Mouse (Mus musculus) intestine, embryonic 14.5 days (tissue): ENCODE results near the gene Ccdc12. TPM values are rescaled to one million over a fixed set of nuclear protein-coding genes. Genes with fewer than 3 reads are reported as not detected.
A peak's percentile ranks its signal among the peaks of the same experiment; 100 is the strongest.

ENCODE experiments used
- ATAC-seq: fragments of 200-750 bp; cut with Nextera tagmentation; replicated peaks from 2 replicates; pipeline ENCODE4 v1.8.0; 2017; ENCODE audit warnings: low read depth, moderate number of reproducible peaks, moderate TSS enrichment, moderate library complexity; ENCODE audit not compliant: low FRiP score, low TSS enrichment
- DNase-seq: peaks from one replicate; pipeline ENCODE4 v3.0.0-alpha.2; 2018; ENCODE audit warnings: low spot score
- H3K27ac ChIP-seq: fragments of 300-500 bp; sonication (generic); 2 replicates; pipeline ENCODE4 v1.5.1; 2014; ENCODE audit warnings: low read depth, mild to moderate bottlenecking, control low read depth
- H3K27me3 ChIP-seq: fragments of 300-500 bp; sonication (generic); replicated peaks from 2 replicates; pipeline ENCODE4 v1.6.1; 2014; ENCODE audit warnings: low read length, control low read depth; ENCODE audit not compliant: control insufficient read depth, insufficient read depth
- H3K36me3 ChIP-seq: fragments of 300-500 bp; sonication (generic); 2 replicates; pipeline ENCODE4 v1.6.1; 2014; ENCODE audit warnings: low read length, control low read depth; ENCODE audit not compliant: control insufficient read depth, insufficient read depth
- H3K4me1 ChIP-seq: fragments of 300-500 bp; sonication (generic); replicated peaks from 2 replicates; pipeline ENCODE4 v1.6.1; 2014; ENCODE audit warnings: low read length, control low read depth, mixed read lengths; ENCODE audit not compliant: control insufficient read depth, insufficient read depth
- H3K4me2 ChIP-seq: fragments of 300-500 bp; sonication (generic); 2 replicates; pipeline ENCODE4 v1.6.1; 2014; ENCODE audit warnings: low read length
- H3K4me3 ChIP-seq: fragments of 300-500 bp; sonication (generic); 2 replicates; pipeline ENCODE4 v1.5.1; 2014; ENCODE audit warnings: low read depth, low read length, control low read depth, mixed read lengths
- H3K9ac ChIP-seq: fragments of 300-500 bp; sonication (generic); 2 replicates; pipeline ENCODE4 v1.6.1; 2014; ENCODE audit warnings: mild to moderate bottlenecking, low read length
- H3K9me3 ChIP-seq: fragments of 300-500 bp; sonication (generic); 2 replicates; pipeline ENCODE4 v1.6.1; 2016; ENCODE audit warnings: low read length, control low read depth; ENCODE audit not compliant: control insufficient read depth
- WGBS: fragments of 180-500 bp; shearing (Covaris S2); extraction: QIAGEN DNeasy Blood & Tissue Kit; methylation state at CpG from one replicate; pipeline ENCODE4 v1.1.7; 2014; 5-methylcytosine and 5-hydroxymethylcytosine counted together
- polyA plus RNA-seq: library from polyadenylated mRNA; unstranded; fragments of >200 nt; fragmentation: Nextera tagmentation; extraction: Ambion mirVana; gene quantifications from 2 replicates; pipeline ENCODE4 v1.2.1, GENCODE M21; 2014

The Ccdc12 gene
- polyA plus RNA-seq, result 177 and 187 TPM in 2 replicates

DNA sequence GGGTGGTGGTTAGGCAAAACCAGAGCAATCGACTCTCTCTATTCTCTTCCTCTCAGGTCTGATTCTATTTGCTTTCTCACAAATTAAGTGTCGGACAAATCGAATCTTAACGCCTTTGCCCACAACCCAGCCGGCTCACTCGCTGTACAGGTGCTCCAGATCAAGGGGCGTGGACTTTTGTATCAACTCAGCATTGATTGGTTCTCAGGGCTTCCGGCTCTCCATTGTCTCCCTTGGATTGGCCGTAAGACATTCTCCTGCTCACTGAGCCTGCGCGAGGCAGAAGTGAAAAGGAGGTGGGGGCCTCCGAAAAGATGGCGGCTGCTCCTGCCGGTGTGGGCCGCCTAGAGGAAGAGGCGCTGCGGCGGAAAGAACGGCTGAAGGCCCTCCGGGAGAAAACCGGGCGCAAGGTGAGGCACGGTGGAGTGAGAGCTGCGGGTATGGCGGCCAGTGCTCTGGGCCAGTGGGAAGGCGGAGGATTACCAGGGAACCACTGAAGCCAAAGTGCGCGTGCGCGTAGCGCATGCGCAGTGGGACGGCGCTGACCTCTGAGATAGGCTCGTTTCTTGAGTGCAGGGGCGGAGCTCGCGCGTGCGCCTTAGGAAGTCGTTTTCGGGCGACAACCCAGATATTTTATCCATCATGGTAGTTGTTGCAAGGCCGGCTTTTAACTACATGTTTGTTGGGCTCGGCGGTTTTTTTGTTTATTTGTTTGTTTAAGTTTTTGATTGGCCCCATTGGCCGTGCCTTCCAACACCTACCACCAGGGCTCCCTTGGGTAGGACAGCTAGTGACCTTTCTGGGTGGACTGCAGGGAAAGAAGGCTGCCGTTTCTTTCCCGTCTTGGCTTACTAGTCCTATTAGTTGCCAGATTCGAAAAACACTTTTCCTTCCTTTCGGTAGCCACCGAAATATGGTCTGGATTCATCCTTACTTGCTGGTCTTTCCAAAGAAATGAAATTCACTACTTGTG, at the start of gene Ccdc12:
TSS of gene Ccdc12 (plus strand) at position 255 of the 973 bp plus-strand sequence.
- H3K9me3 ChIP-seq, result no peaks in the 10 kb centered on the region
- DNase-seq (peak; percentile 98), ATAC-seq (peak; percentile 92)
- peak within 1 kb of the TSS; percentile 78 for H3K4me3 ChIP-seq
- H3K4me1 ChIP-seq, result peaks cover 17% of the 10 kb centered on the region
- H3K27ac ChIP-seq, result peak within 1 kb of the TSS; percentile 82
- under 1% methylated on average over 52 of the region's 52 CpGs for WGBS
- H3K9ac ChIP-seq, result peak within 1 kb of the TSS; percentile 78
- peak within 1 kb of the TSS; percentile 79 for H3K4me2 ChIP-seq
- H3K36me3 ChIP-seq, result peaks cover 7% of the 10 kb centered on the region
- peaks cover 22% of the 10 kb centered on the region for H3K27me3 ChIP-seq

DNA sequence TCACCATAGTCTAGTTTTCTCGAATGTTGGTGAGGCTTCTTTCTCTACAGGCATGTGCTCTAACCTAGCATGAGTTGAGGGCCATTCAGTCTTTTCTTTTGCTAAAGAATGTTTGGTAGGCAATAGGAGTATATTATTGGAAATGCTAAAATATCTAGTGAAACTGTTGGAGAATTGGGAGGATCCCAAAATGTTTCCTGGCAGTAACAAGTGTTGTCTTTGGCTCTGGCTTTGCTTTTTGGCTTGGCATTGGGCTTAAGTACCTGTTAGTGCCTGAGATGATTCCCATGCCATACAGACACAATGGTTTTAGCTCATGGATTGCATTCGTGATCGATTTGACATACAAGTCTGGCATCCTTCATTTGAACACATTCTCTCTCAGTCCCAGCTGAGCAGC, 44.8 kb upstream of the Ccdc12 start:
- H3K27ac ChIP-seq, result no peak overlapping the region
- no peaks in the 10 kb centered on the region for H3K27me3 ChIP-seq
- WGBS, result 92% methylated on average over 3 of the region's 3 CpGs
- H3K4me3 ChIP-seq, result no peak overlapping the region
- ATAC-seq (no peak), DNase-seq (no peak)
- H3K9ac ChIP-seq, result no peak overlapping the region
- no peaks in the 10 kb centered on the region for H3K9me3 ChIP-seq
- H3K36me3 ChIP-seq, result peaks cover 71% of the 10 kb centered on the region
- H3K4me1 ChIP-seq, result no peaks in the 10 kb centered on the region
- no peak overlapping the region for H3K4me2 ChIP-seq

DNA sequence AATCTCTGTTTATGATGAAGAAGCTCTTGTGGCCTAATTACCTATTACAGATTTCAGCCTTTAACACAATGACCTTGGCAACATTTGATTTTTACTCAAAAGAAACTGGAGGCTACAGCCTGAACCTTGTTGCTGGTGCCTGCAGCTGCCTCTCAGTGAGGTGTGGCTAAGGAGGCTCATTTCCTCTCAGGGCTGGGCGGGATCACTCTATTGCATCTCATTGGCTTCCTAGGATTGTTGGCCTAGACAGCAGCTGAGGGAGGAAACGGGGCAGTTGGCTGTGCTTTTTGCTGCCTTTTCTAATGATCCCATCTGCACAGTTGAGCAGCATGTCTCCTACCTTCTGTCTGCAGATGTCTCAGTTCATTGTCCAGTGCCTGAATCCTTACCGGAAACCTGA, 39.2 kb upstream of the Ccdc12 start:
- Histone ChIP-seq H3K27ac (no peak overlapping the region), H3K4me1 (no peaks in the 10 kb centered on the region), H3K36me3 (peaks cover 82% of the 10 kb centered on the region), H3K9ac (no peak overlapping the region), H3K9me3 (no peaks in the 10 kb centered on the region), H3K27me3 (no peaks in the 10 kb centered on the region), H3K4me3 (no peak overlapping the region), H3K4me2 (no peak overlapping the region)
- 83% methylated on average over 3 of the region's 3 CpGs for WGBS
- ATAC-seq (no peak), DNase-seq (no peak)

DNA sequence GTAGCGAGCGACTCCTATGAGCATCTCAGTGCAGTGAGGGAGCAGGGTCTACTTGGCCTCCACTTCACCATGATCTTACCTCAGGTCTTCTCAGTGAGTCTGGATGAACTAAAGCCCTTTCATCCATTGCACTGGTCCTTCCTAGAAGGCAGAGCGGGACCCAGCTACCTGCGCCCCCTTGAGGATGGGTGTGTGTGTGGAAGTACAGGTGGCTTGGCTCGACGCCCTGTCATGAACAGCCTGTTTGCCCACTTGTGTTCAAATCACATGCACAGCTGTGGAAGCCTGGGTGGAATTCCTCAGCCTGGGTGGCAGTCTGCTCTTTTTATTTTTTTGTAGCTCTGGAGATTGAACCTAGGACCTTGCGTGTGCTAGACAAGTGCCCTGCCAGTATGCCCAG, 36.1 kb upstream of the Ccdc12 start:
- Histone ChIP-seq H3K4me2 (no peak overlapping the region), H3K27me3 (no peaks in the 10 kb centered on the region), H3K27ac (no peak overlapping the region), H3K36me3 (peaks cover 65% of the 10 kb centered on the region), H3K4me1 (peaks cover 6% of the 10 kb centered on the region; the same call in 1 of the 2 replicates), H3K9ac (no peak overlapping the region), H3K4me3 (no peak overlapping the region), H3K9me3 (no peaks in the 10 kb centered on the region)
- no peak for ATAC-seq
- DNase-seq, result no peak
- 83% methylated on average over 7 of the region's 7 CpGs for WGBS

DNA sequence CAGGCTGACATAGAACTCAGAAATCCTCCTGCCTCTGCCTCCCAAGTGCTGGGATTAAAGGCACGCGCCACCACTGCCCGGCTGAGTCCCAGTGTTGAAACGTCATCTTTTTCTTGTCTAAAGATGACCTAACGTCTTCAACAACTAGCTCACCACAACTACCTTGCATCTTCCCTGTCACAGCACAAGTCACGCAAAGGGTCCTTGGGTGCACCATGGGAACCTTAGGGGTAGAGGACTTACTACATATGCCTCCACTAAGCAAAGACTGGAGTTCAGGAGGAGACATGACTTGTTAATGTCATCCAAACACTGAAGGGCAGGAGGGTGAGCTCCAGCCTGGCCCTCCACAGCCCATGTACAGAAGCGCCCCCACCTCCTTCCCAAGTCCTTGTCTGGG, 35.6 kb upstream of the Ccdc12 start:
- peaks cover 60% of the 10 kb centered on the region for H3K36me3 ChIP-seq

DNA sequence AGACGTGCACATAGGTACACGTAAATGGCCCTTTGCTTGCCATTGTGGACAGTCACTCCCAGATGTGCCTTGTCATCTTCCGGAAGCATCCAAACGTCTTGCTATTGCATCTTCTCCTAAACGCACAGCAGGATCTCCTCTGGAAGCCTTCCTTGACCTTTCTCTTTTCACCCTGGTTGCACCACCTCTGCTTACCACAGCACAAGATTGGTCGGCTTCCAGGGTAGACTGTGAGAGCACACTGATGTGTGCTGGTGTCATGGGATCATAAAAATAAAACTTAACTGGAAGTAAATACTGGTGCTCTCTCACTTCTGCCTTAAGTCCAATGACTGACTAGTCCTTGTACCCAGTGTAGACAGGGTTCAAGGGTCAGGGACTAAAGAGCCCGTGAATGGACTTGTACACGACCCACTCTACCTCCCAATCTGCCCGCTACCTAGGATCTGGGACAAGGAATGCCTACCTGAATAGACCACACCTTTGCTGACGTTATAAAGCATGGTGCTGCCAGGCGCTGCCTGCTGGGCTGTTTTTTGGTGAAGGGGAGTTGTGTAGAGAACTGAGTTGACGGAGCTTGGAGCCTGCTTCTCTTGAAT, 33.6 kb upstream of the Ccdc12 start:
- no peaks in the 10 kb centered on the region for H3K27me3 ChIP-seq
- H3K4me2 ChIP-seq, result no peak overlapping the region
- ATAC-seq (no peak), DNase-seq (no peak)
- H3K27ac ChIP-seq, result no peak overlapping the region
- peaks cover 7% of the 10 kb centered on the region; the same call in 1 of the 2 replicates for H3K4me1 ChIP-seq
- H3K36me3 ChIP-seq, result peaks cover 47% of the 10 kb centered on the region
- WGBS, result 79% methylated on average over 12 of the region's 12 CpGs
- no peak overlapping the region for H3K9ac ChIP-seq
- H3K4me3 ChIP-seq, result no peak overlapping the region
- no peaks in the 10 kb centered on the region for H3K9me3 ChIP-seq

More for the DNA sequence above, 35.6 kb upstream of the Ccdc12 start:
- WGBS, result 91% methylated on average over 7 of the region's 7 CpGs
- H3K27me3 ChIP-seq, result no peaks in the 10 kb centered on the region
- ATAC-seq (no peak), DNase-seq (no peak)
- H3K4me1 ChIP-seq, result peaks cover 7% of the 10 kb centered on the region; the same call in 1 of the 2 replicates
- H3K4me3 ChIP-seq, result no peak overlapping the region
- H3K9ac ChIP-seq, result no peak overlapping the region
- no peak overlapping the region for H3K4me2 ChIP-seq
- H3K27ac ChIP-seq, result no peak overlapping the region
- H3K9me3 ChIP-seq, result no peaks in the 10 kb centered on the region

DNA sequence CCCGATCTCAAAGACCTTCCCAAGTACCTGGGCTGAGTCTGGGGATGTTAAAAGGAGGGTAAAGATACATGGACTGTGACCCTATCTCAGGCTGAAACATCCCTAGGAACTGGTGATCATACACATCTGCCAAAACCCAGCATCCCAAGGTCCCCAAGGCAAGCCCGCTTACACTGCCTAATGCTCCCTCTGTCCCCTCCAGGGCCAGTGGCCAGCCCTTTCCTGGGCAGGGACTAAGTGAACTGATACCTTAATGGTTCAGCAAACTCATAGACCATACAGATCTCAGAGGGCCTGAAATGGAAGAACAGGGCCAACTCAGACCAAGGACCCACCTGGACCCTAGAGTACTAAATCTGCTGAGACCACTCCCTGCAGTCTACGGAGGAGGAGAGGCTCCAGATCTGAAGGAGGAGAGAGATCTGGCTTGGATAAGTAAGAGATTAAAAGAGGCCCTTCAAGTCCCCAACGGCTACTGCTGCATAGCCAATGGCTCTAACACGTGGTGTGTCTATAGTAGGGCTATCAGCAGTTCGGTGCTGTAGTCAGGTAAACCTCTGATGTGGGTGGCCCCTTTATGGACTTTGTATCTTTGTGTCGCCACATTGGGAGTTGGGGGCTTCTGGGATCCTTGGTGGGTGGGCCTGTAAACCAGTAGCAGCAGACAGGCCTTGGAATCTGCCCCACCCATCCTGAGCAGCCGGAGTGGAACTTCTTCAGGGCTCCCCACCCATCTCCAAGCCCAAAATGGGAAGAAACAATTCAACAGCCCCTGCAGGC, 32.7 kb upstream of the Ccdc12 start:
- DNase-seq (no peak), ATAC-seq (peak; percentile 14; the same call in 1 of the 2 replicates)
- Histone ChIP-seq H3K9ac (peak overlapping the region; percentile 56), H3K36me3 (peaks cover 38% of the 10 kb centered on the region), H3K4me3 (peak overlapping the region; percentile 55), H3K4me2 (peak overlapping the region; percentile 94), H3K4me1 (peaks cover 7% of the 10 kb centered on the region; the same call in 1 of the 2 replicates), H3K27ac (peak overlapping the region; percentile 66; the same call in 1 of the 2 replicates), H3K27me3 (no peaks in the 10 kb centered on the region), H3K9me3 (no peaks in the 10 kb centered on the region)
- WGBS, result 30% methylated on average over 8 of the region's 8 CpGs
